Mouse (Mus musculus): ENCODE results near the gene Klf9. TPM values are rescaled to one million over a fixed set of nuclear protein-coding genes. Genes with fewer than 3 reads are reported as not detected.

Klf9 gene
- polyA plus RNA-seq, 1 experiment from 2014 or later, result 1.2 TPM

GRCm38 (mm10) chr19:23164651-23165240 lies 23.7 kb downstream of the Klf9 start:
- 90% methylated on average over 16 of the region's 16 CpGs for WGBS
- H3K27ac ChIP-seq (replicated peaks; ENCODE audit: low read depth, low read length), result no peak overlapping the region
- DNase-seq (ENCODE audit: low spot score) (no peak), ATAC-seq (ENCODE audit: insufficient number of reproducible peaks, low FRiP score, low TSS enrichment, low read depth) (no peak)
- H3K4me1 ChIP-seq (ENCODE audit: control insufficient read depth, insufficient read depth, low read length), result no peaks in the 10 kb centered on the region
- H3K4me3 ChIP-seq (ENCODE audit: low read depth, low read length), result no peak overlapping the region
- H3K27me3 ChIP-seq (ENCODE audit: control insufficient read depth, insufficient read depth, low read length), result no peaks in the 10 kb centered on the region
- no peaks in the 10 kb centered on the region for H3K9me3 ChIP-seq (ENCODE audit: control insufficient read depth, low read length)
- H3K36me3 ChIP-seq (ENCODE audit: control insufficient read depth, insufficient read depth, low read length), result no peaks in the 10 kb centered on the region
- no peak overlapping the region for H3K4me2 ChIP-seq (ENCODE audit: low read depth, severe bottlenecking)
- H3K9ac ChIP-seq (ENCODE audit: low read length), result no peak overlapping the region

GRCm38 (mm10) chr19:23166550-23167284 lies 25.7 kb downstream of the Klf9 start:
- 84% methylated on average over 11 of the region's 11 CpGs for WGBS
- no peak for ATAC-seq (ENCODE audit: insufficient number of reproducible peaks, low FRiP score, low TSS enrichment, low read depth)

DNA sequence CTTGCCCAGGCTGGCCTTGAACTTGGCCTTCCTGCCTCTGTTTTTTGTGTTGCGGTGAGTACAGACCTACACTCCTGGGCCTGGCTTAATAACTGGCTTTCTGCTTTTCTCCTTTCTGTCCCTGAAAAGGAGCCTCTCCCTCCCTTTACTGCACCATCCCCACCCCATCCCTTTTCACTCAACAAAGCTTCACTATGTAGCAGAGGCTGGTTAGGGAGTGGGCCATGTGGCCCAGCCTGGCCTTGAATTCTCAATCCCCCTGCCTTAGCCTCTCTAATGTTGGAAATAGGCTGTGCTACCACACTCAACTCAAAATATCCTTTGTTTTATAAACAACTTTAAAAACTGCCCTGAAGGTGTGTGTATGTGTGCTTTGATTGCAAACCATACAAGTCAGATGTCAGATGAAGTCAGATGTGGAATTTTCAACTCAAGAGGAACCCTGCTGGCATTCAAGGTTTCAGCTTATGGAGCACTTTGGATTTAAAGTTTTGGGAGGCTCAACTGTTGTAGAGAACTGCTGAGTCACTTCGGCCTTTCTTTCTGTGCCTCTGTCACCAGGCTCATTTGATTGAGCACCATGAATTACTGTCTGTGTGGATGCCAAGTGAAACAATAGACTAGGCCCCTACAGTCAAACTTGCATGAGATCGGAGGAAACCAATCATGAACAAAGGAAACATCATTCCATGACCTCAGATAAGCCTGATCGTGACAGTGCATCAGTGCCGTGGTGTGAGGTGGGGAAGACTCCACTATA lies 28.1 kb downstream of the Klf9 start:
- Histone ChIP-seq H3K36me3 (ENCODE audit: control insufficient read depth, insufficient read depth, low read length) (no peaks in the 10 kb centered on the region), H3K4me2 (ENCODE audit: low read depth, severe bottlenecking) (no peak overlapping the region), H3K4me1 (ENCODE audit: control insufficient read depth, insufficient read depth, low read length) (no peaks in the 10 kb centered on the region), H3K9me3 (ENCODE audit: control insufficient read depth, low read length) (no peaks in the 10 kb centered on the region), H3K27me3 (ENCODE audit: control insufficient read depth, insufficient read depth, low read length) (no peaks in the 10 kb centered on the region), H3K27ac (replicated peaks; ENCODE audit: low read depth, low read length) (no peak overlapping the region), H3K9ac (ENCODE audit: low read length) (no peak overlapping the region), H3K4me3 (ENCODE audit: low read depth, low read length) (no peak overlapping the region)
- DNase-seq (ENCODE audit: low spot score), result no peak
- 92% methylated on average over 5 of the region's 5 CpGs for WGBS
- no peak for ATAC-seq (ENCODE audit: insufficient number of reproducible peaks, low FRiP score, low TSS enrichment, low read depth)

More at GRCm38 (mm10) chr19:23166550-23167284, 25.7 kb downstream of the Klf9 start:
- no peak for DNase-seq (ENCODE audit: low spot score)
- H3K27ac ChIP-seq (replicated peaks; ENCODE audit: low read depth, low read length), result no peak overlapping the region
- no peaks in the 10 kb centered on the region for H3K9me3 ChIP-seq (ENCODE audit: control insufficient read depth, low read length)
- H3K36me3 ChIP-seq (ENCODE audit: control insufficient read depth, insufficient read depth, low read length), result no peaks in the 10 kb centered on the region
- no peak overlapping the region for H3K4me3 ChIP-seq (ENCODE audit: low read depth, low read length)
- no peaks in the 10 kb centered on the region for H3K27me3 ChIP-seq (ENCODE audit: control insufficient read depth, insufficient read depth, low read length)
- H3K4me1 ChIP-seq (ENCODE audit: control insufficient read depth, insufficient read depth, low read length), result no peaks in the 10 kb centered on the region
- no peak overlapping the region for H3K4me2 ChIP-seq (ENCODE audit: low read depth, severe bottlenecking)
- no peak overlapping the region for H3K9ac ChIP-seq (ENCODE audit: low read length)

- H3K9me3 ChIP-seq (ENCODE audit: control insufficient read depth, low read length), result no peaks in the 10 kb centered on the region
- H3K4me2 ChIP-seq (ENCODE audit: low read depth, severe bottlenecking), result no peak overlapping the region
- no peaks in the 10 kb centered on the region for H3K4me1 ChIP-seq (ENCODE audit: control insufficient read depth, insufficient read depth, low read length)
- 96% methylated on average over 2 of the region's 2 CpGs for WGBS
- no peak overlapping the region for H3K9ac ChIP-seq (ENCODE audit: low read length)
- ATAC-seq (ENCODE audit: insufficient number of reproducible peaks, low FRiP score, low TSS enrichment, low read depth), result no peak
- H3K4me3 ChIP-seq (ENCODE audit: low read depth, low read length), result no peak overlapping the region
- H3K36me3 ChIP-seq (ENCODE audit: control insufficient read depth, insufficient read depth, low read length), result no peaks in the 10 kb centered on the region
- H3K27ac ChIP-seq (replicated peaks; ENCODE audit: low read depth, low read length), result no peak overlapping the region
- no peaks in the 10 kb centered on the region for H3K27me3 ChIP-seq (ENCODE audit: control insufficient read depth, insufficient read depth, low read length)
- DNase-seq (ENCODE audit: low spot score), result no peak
These were observed 28.6 kb downstream of the Klf9 start for GRCm38 (mm10) chr19:23169659-23170050.

GRCm38 (mm10) chr19:23170476-23170875 lies 29.4 kb downstream of the Klf9 start:
- Histone ChIP-seq H3K9me3 (ENCODE audit: control insufficient read depth, low read length) (no peaks in the 10 kb centered on the region), H3K4me2 (ENCODE audit: low read depth, severe bottlenecking) (no peak overlapping the region), H3K9ac (ENCODE audit: low read length) (no peak overlapping the region), H3K4me1 (ENCODE audit: control insufficient read depth, insufficient read depth, low read length) (no peaks in the 10 kb centered on the region), H3K36me3 (ENCODE audit: control insufficient read depth, insufficient read depth, low read length) (no peaks in the 10 kb centered on the region), H3K4me3 (ENCODE audit: low read depth, low read length) (no peak overlapping the region), H3K27ac (replicated peaks; ENCODE audit: low read depth, low read length) (no peak overlapping the region), H3K27me3 (ENCODE audit: control insufficient read depth, insufficient read depth, low read length) (no peaks in the 10 kb centered on the region)
- ATAC-seq (ENCODE audit: insufficient number of reproducible peaks, low FRiP score, low TSS enrichment, low read depth) (no peak), DNase-seq (ENCODE audit: low spot score) (no peak)
- 74% methylated on average over 5 of the region's 5 CpGs for WGBS

DNA sequence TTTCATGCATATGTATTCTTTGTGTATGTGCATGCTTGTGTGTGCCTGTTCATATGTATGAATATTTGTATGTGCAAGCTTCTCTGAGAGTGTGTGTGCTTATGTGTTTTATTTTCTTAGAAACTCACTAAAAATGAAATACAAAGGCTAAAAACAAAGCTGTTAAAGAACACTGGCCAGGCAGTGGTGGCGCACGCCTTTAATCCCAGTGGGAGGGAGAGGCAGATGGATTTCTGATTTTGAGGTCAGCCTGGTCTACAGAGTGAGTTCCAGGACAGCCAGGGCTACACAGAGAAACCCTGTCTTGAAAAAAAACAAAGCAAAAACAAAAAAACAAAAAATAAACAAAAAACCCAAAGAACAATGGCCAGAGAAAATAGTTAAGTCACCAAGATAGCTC lies 30.1 kb downstream of the Klf9 start:
- no peak overlapping the region for H3K27ac ChIP-seq (replicated peaks; ENCODE audit: low read depth, low read length)
- no peak overlapping the region for H3K4me3 ChIP-seq (ENCODE audit: low read depth, low read length)
- WGBS, result 90% methylated on average over 2 of the region's 2 CpGs
- H3K36me3 ChIP-seq (ENCODE audit: control insufficient read depth, insufficient read depth, low read length), result no peaks in the 10 kb centered on the region
- no peak overlapping the region for H3K4me2 ChIP-seq (ENCODE audit: low read depth, severe bottlenecking)
- H3K4me1 ChIP-seq (ENCODE audit: control insufficient read depth, insufficient read depth, low read length), result no peaks in the 10 kb centered on the region
- DNase-seq (ENCODE audit: low spot score) (no peak), ATAC-seq (ENCODE audit: insufficient number of reproducible peaks, low FRiP score, low TSS enrichment, low read depth) (no peak)
- H3K27me3 ChIP-seq (ENCODE audit: control insufficient read depth, insufficient read depth, low read length), result no peaks in the 10 kb centered on the region
- H3K9me3 ChIP-seq (ENCODE audit: control insufficient read depth, low read length), result no peaks in the 10 kb centered on the region
- H3K9ac ChIP-seq (ENCODE audit: low read length), result no peak overlapping the region

DNA sequence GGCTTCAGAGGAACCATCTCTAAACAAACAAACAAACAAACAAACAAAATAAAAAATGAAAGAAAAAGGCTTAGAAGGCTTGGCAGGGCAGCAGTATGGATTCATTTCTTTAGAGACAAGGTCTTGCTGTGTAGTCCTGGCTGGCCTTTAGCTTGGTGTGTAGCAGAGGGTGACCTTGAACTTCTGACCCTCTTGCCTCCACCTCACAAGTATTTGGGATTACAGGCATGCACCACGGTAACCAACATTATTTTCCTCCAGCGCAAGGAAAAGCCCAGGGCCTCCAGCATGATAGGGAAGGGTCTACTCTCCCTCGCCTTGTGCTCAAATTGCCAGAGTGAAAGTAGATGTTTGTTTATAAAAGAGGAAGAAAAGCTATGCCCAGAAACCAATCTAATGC lies 34.1 kb downstream of the Klf9 start:
- H3K27ac ChIP-seq (replicated peaks; ENCODE audit: low read depth, low read length), result no peak overlapping the region
- no peak for DNase-seq (ENCODE audit: low spot score)
- no peak for ATAC-seq (ENCODE audit: insufficient number of reproducible peaks, low FRiP score, low TSS enrichment, low read depth)

GRCm38 (mm10) chr19:23175511-23175910 lies 34.5 kb downstream of the Klf9 start:
- no peaks in the 10 kb centered on the region for H3K27me3 ChIP-seq (ENCODE audit: control insufficient read depth, insufficient read depth, low read length)
- H3K27ac ChIP-seq (replicated peaks; ENCODE audit: low read depth, low read length), result no peak overlapping the region
- no peak overlapping the region for H3K4me2 ChIP-seq (ENCODE audit: low read depth, severe bottlenecking)
- H3K36me3 ChIP-seq (ENCODE audit: control insufficient read depth, insufficient read depth, low read length), result no peaks in the 10 kb centered on the region
- H3K4me3 ChIP-seq (ENCODE audit: low read depth, low read length), result no peak overlapping the region
- no peak overlapping the region for H3K9ac ChIP-seq (ENCODE audit: low read length)
- DNase-seq (ENCODE audit: low spot score) (no peak), ATAC-seq (ENCODE audit: insufficient number of reproducible peaks, low FRiP score, low TSS enrichment, low read depth) (no peak)
- no peaks in the 10 kb centered on the region for H3K9me3 ChIP-seq (ENCODE audit: control insufficient read depth, low read length)
- WGBS, result 78% methylated on average over 2 of the region's 2 CpGs
- H3K4me1 ChIP-seq (ENCODE audit: control insufficient read depth, insufficient read depth, low read length), result no peaks in the 10 kb centered on the region

More for the DNA sequence above, 34.1 kb downstream of the Klf9 start:
- H3K36me3 ChIP-seq (ENCODE audit: control insufficient read depth, insufficient read depth, low read length), result no peaks in the 10 kb centered on the region
- no peak overlapping the region for H3K9ac ChIP-seq (ENCODE audit: low read length)
- no peaks in the 10 kb centered on the region for H3K27me3 ChIP-seq (ENCODE audit: control insufficient read depth, insufficient read depth, low read length)
- H3K4me1 ChIP-seq (ENCODE audit: control insufficient read depth, insufficient read depth, low read length), result no peaks in the 10 kb centered on the region
- WGBS, result 85% methylated on average over 3 of the region's 3 CpGs
- no peak overlapping the region for H3K4me3 ChIP-seq (ENCODE audit: low read depth, low read length)
- H3K4me2 ChIP-seq (ENCODE audit: low read depth, severe bottlenecking), result no peak overlapping the region
- H3K9me3 ChIP-seq (ENCODE audit: control insufficient read depth, low read length), result no peaks in the 10 kb centered on the region

Data from limb, embryonic 11.5 days (tissue).